Mouse (Mus musculus) cerebellum, adult 9-10 months (tissue): Measurements from ENCODE around the gene Gm21981.

Source experiments
- DNase-seq: peaks from one replicate; pipeline ENCODE4 v3.0.0; 2022

Gm21981 gene

DNA sequence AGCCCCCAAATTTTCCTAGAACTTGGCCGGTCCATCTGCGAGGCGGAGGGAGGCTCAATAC is at the start of gene Gm21981:
Gm21981 (minus strand) TSS at position 14 of the 61 bp plus-strand sequence.
- DNase-seq = no peak

DNA sequence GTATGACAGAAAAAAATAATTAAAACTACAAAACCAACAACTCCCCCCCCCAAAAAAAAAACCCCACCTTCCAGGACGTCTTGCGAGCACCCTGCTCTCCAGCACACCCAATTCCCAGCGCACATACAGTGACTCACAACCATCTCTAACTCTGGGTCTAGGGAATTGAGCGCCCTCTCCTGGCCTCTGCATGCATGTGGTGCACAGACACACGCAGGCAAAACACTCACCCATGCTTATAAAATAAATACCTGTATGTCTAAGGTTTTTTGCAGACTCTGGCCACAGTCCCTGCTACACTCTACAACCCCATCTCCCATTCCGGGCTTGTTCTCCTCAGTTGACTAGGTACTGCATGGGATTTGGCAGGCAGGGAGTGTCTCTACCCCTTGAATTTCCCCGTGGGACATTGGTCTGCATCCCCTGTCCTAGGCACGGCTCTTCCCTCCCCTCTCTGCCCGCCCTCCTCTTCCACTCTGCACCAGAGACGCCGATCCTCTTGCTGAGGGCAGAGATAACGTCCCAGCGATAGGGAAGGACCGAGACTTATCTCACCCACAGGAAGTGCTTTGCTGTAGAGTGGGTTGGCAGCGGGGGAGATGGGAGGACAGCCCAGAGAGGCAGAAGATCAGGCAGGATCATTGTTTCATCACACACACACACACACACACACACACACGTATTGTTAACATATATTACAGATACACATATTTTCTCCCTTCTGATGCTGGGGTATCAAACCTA is 48.9 kb upstream of the Gm21981 start:
- DNase-seq = no peak

GRCm38 (mm10) chr17:47740186-47740585 is 45.9 kb upstream of the Gm21981 start:
- no peak for DNase-seq

DNA sequence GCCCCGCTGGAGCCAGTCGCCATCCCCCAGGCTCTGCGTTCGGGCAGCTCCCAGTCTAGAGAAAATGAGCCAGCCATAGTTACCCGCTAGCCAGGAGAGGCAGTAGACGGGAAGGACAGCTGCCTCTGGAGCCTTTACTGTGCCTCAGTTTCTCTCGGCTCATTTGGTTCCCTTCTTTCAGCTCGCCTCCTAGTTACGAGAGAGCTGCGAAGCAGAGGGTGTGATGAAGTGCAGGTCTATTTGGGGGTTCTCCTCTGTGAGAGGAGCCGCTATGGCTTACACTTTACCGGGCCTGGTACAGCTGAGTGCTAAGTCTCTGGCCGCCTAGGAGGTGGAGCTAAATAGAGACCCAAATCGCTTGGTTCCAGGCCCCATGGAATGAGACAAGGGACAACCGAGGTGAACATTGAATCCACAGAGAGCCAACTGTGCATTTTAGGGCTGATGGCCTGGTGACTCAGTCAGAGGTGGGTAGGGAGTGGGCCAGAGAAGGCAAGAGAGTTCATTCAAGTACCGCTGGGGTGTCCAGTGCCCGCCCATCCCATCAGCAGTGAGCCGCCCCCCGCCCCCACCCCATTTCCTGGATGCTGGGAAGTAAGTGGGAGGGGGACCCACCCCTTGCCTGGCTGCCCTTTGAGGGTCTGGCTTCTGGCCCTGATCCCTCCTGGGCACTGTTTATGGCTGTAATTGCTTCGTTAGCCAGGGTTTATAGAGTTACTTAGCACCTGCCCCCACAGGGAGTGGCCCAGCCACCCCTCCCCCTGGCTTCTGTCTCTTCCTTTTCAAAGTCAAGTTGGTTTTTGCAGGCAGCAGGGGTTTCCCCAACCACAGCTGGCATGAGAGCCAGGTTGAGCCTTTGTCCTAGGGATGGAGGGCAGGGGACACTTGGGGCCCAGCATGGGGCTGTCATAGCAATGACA is 44.9 kb upstream of the Gm21981 start:
- DNase-seq = no peak

DNA sequence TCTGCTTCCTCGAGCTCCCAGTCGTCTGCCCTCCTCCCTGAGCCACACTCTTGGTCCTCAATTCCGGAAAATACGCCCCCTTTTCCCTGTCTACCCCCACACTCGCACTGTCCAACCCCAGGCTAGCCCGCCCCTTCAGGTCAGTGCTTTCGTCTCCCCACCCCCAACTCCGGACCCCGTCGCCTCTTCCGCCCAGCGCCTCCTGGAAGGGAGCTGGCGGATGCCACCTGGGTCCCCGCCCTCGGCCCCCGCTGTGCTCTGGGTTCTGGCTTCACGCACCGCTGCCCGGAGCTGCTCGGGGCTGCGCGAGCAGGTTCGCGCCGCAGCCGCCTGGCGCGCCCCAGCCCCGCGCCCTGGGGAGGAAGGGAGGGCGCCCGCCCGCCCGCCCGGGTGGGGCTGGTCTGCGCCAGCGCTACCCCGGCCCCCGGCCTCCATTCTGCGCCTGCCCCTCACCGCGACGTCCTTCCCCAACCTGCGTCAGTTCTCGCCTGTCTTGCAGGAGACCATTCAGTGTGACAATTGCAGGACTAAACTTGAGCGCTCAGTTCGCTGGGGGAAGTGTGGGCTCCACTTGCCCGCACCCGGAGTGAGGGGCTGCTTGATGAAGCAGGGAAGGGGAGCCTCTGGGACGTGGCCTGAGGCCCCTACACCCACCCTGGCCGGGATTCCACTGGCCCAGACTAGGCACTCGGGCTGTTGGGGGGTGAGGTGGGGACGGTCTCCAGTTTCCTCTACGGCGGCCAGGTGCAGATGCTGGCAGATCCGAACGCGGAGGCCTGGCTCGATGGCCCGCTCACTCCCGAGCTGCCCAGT is 44.0 kb upstream of the Gm21981 start:
- DNase-seq = peak; percentile 60

DNA sequence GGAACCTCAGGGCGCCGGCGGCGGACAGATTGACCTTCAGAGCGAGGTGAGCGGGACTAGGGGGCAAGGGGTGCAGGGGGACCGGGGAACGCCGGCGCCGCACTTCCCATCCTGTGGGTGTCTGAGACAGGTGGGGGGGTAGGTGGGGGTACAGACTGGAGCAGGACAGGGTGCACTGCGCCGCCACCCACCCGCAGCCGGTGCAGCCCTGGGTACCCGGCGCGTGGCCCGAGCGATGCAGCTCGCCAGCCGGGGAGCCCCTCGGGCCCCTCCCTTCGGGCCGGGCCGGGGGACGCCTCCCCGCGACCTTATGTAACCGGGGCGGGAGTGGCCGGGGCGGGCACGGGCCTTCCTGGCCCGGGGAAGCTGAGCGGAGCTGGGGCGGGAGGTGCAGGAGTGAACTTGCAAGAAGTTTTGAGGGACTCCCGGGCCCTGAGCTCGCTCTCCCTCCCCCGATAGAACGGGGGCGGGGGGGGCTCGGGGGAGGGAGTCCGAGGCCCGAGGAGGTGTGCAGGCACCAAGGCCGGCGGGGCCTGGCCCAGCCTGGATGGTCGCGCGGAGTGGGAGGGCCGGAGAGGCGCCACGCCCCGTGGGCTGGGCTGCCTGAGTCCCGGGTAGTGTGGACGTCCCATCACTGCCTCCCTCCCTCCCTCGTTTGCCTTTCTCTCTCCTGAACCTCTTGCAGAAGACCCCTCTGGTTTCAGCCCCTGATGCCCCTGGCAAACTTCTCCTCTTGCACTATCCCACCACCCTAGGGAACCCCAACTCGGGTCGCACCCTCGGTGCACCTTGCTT is 43.2 kb upstream of the Gm21981 start:
- DNase-seq = peak; percentile 90

GRCm38 (mm10) chr17:47736856-47737255 is 42.6 kb upstream of the Gm21981 start, which contains the start of gene Tfeb:
TSS of gene Tfeb (plus strand) at chr17:47737030.
- peak; percentile 96 for DNase-seq

DNA sequence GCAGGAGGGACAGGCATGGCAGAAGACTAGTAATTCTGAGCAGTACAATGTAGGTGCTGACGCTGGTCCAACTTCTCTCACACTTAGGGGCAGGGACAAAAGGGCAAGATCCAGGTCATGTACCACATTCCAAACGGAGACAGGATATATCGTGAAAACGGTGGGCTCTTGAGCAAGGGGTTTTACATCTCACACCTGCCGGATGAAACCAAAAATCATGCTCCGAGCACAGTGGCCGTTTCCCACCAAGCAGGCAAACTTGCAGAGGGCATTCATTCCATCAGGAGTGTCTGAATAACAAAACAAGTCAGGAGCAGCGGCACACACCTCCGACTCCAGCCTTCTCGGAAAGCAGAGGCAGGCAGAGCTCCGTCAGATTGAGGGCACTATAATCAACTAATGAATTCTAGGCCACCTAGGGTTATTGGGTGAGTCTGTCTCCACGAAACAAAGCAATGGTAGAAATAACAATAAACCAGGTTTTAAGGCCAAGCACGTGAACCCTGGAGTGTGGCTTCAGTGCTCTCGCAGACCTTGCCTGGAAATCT is 41.4 kb upstream of the Gm21981 start:
- DNase-seq = peak; percentile 61

DNA sequence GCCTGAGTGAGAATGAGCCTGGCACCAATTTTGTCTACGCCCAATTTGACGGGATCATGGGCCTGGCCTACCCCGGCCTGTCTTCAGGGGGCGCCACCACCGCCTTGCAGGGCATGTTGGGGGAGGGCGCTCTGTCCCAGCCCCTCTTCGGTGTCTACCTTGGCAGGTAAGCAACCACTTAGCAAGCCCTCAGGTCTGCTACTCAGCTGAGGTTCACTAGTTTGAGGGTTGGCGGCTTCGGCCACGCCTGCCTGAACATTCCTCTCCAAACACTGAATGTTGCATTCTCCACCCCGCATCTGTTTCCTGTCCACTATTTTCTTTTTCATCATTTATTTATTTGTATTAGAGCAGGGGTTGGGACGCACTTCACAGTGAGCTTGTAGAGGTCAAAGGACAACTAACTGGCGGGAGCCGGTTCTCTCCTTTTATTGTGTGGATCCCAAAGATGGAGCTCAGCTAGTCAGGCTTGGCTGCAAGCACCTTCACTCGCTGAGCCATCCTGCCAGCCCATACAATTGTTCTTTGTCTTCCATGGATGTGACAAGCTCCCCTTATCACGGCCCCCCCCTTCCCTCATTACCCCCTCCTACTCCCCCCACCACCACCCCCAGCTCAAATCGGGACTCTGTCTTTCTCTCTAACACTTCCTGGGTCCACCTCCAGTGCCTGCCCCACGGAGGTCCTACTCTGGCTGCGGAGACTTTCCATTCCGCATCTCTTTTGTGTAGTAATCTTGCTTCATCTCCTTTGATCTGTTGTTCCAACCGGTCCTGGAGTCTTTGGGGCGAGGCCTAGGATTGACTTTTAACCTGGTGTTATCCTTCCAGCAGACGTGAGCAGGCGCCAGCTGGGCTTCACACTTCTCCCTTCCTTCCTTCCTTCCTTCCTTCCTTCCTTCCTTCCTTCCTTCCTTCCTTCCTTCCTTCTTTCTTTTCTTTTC is 36.6 kb upstream of the Gm21981 start:
- DNase-seq = no peak

GRCm38 (mm10) chr17:47726566-47726965 is 32.3 kb upstream of the Gm21981 start, which contains the start of gene Pgc:
TSS of gene Pgc (plus strand) at chr17:47726842.
- DNase-seq = no peak

DNA sequence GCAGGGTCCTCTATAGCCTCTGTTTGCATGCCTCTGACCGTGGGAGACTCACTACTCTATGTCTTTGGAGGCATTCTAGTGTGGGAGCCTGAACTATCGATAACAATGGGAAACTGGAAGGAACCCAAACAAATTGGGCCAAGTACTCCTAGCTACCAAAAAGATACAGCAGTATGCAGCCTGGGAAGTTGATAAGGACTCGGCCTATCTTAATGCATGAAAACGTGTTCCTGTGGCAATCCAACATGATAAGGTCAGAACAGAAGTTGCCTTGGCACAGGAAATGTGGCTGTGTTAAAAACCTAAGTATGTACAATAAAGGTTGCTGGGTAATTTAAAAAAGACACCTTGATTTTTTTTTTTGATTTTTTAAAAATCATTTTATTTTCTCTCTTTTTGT is 26.9 kb upstream of the Gm21981 start:
- DNase-seq = no peak

DNA sequence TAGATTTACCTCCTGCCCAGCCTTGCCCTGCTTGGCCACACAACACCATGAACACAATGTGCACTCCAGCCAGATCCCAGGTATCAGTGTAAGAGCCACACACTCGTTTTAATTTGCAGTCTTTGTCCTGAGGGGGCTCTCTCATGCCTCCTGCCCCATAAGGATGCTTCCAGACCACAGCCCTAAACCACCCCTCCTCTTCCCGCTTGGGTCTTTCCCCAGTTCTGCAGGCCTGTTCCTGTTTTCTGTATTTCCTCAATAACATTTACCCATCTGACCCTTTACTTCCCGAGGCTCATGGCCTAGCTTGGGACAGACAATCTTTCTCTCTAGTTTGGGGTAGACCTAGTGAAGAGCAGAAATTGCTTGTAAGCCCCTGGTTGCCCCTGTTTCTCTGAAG is 20.8 kb upstream of the Gm21981 start:
- DNase-seq = no peak

GRCm38 (mm10) chr17:47712889-47713571 is 18.8 kb upstream of the Gm21981 start:
- no peak for DNase-seq

- DNase-seq = no peak
These were observed 17.6 kb upstream of the Gm21981 start for GRCm38 (mm10) chr17:47711883-47712282.

GRCm38 (mm10) chr17:47710036-47710435 is 15.8 kb upstream of the Gm21981 start:
- DNase-seq = no peak

GRCm38 (mm10) chr17:47708972-47709371 is 14.7 kb upstream of the Gm21981 start:
- DNase-seq = no peak

GRCm38 (mm10) chr17:47707961-47708360 is 13.7 kb upstream of the Gm21981 start:
- DNase-seq = no peak

- no peak for DNase-seq
These were observed 11.9 kb upstream of the Gm21981 start for GRCm38 (mm10) chr17:47706196-47706595.

DNA sequence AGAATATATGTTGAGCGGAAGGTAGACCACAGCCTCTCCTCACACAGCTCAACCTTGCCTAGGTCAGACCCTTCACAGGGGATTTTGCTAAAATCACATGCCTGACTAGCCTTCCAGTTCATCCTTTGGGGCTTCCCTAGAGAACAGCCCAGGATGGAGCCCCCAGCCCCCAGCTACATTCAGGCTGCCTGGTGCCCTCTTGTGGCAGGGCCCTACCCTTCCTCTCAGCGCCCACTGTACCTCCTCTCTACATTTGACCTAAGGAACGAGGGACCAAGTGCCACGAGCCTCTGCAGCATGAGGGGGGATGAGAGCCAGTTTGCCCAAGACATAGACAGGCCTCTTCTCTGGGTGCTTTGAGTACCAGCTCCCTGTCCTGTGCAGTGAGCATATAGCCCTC is 10.4 kb upstream of the Gm21981 start:
- no peak for DNase-seq

GRCm38 (mm10) chr17:47703556-47703955 is 9.3 kb upstream of the Gm21981 start:
- no peak for DNase-seq
